Mouse (Mus musculus) olfactory bulb, adult 2 months (tissue): Measurements from ENCODE around the gene Hcn3. TPM values are rescaled to one million over a fixed set of nuclear protein-coding genes. Genes with fewer than 3 reads are reported as not detected.

Experiments used
- H3K27ac ChIP-seq: fragments of 200-500 bp; 2 replicates; pipeline ENCODE4 v1.5.1; 2012; ENCODE audit warnings: low read depth, low read length; ENCODE audit not compliant: insufficient read depth
- H3K4me1 ChIP-seq: fragments of 200-500 bp; 2 replicates; pipeline ENCODE4 v1.6.1; 2012; ENCODE audit warnings: low read length; ENCODE audit not compliant: control insufficient read depth, insufficient read depth
- H3K4me3 ChIP-seq: fragments of 200-500 bp; 2 replicates; pipeline ENCODE4 v1.5.1; 2012; ENCODE audit warnings: mild to moderate bottlenecking, low read depth, low read length, moderate library complexity; ENCODE audit not compliant: insufficient read depth
- CTCF ChIP-seq: fragments of 200-500 bp; IDR thresholded peaks from 2 replicates; pipeline ENCODE4 v1.5.1; 2012; ENCODE audit warnings: low read depth, mild to moderate bottlenecking, low read length, moderate library complexity; ENCODE audit not compliant: insufficient read depth
- POLR2A ChIP-seq: fragments of 200-500 bp; IDR thresholded peaks from 2 replicates; pipeline ENCODE4 v1.6.1; 2012; ENCODE audit warnings: mild to moderate bottlenecking, low read depth, low read length, moderate library complexity; ENCODE audit not compliant: insufficient read depth
- WGBS: fragments of 180-500 bp; shearing (Covaris S2); methylation state at CpG from one replicate; pipeline ENCODE4 v1.1.7; 2018; 5-methylcytosine and 5-hydroxymethylcytosine counted together
- polyA plus RNA-seq: library from polyadenylated mRNA; stranded (reverse); fragments of >200 nt; gene quantifications from 2 replicates; pipeline ENCODE4 v1.2.4, GENCODE M21; 2012; ENCODE audit warnings: low replicate concordance; ENCODE audit not compliant: missing spikeins, insufficient read depth, insufficient read length

Gene Hcn3
- polyA plus RNA-seq, 1 experiment: not detected

- Histone ChIP-seq H3K4me3 (no peak overlapping the region), H3K27ac (no peak overlapping the region), H3K4me1 (no peaks in the 10 kb centered on the region)
- no peak for TF ChIP-seq POLR2A
- no peak for TF ChIP-seq CTCF
- 13% methylated on average over 2 of the region's 2 CpGs for WGBS
Observed at GRCm38 (mm10) chr3:89115522-89115921, 44.5 kb downstream of the Hcn3 start.

- TF ChIP-seq POLR2A (no peak), CTCF (no peak)
- 93% methylated on average over 4 of the region's 4 CpGs for WGBS
- no peaks in the 10 kb centered on the region for H3K4me1 ChIP-seq
- H3K4me3 ChIP-seq: no peak overlapping the region
- no peak overlapping the region for H3K27ac ChIP-seq
Observed at GRCm38 (mm10) chr3:89113058-89113457, 46.9 kb downstream of the Hcn3 start.

GRCm38 (mm10) chr3:89108146-89108545 lies 51.9 kb downstream of the Hcn3 start:
- Histone ChIP-seq H3K4me1 (no peaks in the 10 kb centered on the region), H3K27ac (no peak overlapping the region), H3K4me3 (no peak overlapping the region)
- 65% methylated on average over 1 of the region's 1 CpGs for WGBS
- no peak for TF ChIP-seq CTCF
- no peak for TF ChIP-seq POLR2A

GRCm38 (mm10) chr3:89107545-89107944 lies 52.5 kb downstream of the Hcn3 start:
- Histone ChIP-seq H3K4me3 (no peak overlapping the region), H3K27ac (no peak overlapping the region), H3K4me1 (no peaks in the 10 kb centered on the region)
- no peak for TF ChIP-seq POLR2A
- TF ChIP-seq CTCF: no peak
- WGBS: 65% methylated on average over 3 of the region's 3 CpGs

GRCm38 (mm10) chr3:89106881-89107280 lies 53.1 kb downstream of the Hcn3 start:
- no peak overlapping the region for H3K4me3 ChIP-seq
- H3K27ac ChIP-seq: no peak overlapping the region

GRCm38 (mm10) chr3:89103291-89103595 lies 56.8 kb downstream of the Hcn3 start:
- 80% methylated on average over 4 of the region's 4 CpGs for WGBS
- Histone ChIP-seq H3K4me3 (no peak overlapping the region), H3K4me1 (peaks cover 7% of the 10 kb centered on the region), H3K27ac (no peak overlapping the region)
- TF ChIP-seq POLR2A (no peak), CTCF (no peak)

More at GRCm38 (mm10) chr3:89106881-89107280, 53.1 kb downstream of the Hcn3 start:
- TF ChIP-seq POLR2A (no peak), CTCF (no peak)
- H3K4me1 ChIP-seq: no peaks in the 10 kb centered on the region

GRCm38 (mm10) chr3:89102495-89103290 lies 57.3 kb downstream of the Hcn3 start:
- Histone ChIP-seq H3K27ac (no peak overlapping the region), H3K4me3 (no peak overlapping the region), H3K4me1 (peaks cover 7% of the 10 kb centered on the region)
- TF ChIP-seq CTCF: no peak
- no peak for TF ChIP-seq POLR2A
- 59% methylated on average over 12 of the region's 12 CpGs for WGBS

GRCm38 (mm10) chr3:89101812-89102494 lies 58.0 kb downstream of the Hcn3 start, which contains the start of gene Fdps:
Gene Fdps, minus strand, starts transcription at chr3:89101959.
- TF ChIP-seq POLR2A (peak; percentile 43; the same call in 1 of the 2 replicates), CTCF (no peak)
- H3K27ac ChIP-seq: peak within 1 kb of the TSS; percentile 10; the same call in 1 of the 2 replicates
- WGBS: under 1% methylated on average over 26 of the region's 26 CpGs

GRCm38 (mm10) chr3:89101459-89101811 lies 58.6 kb downstream of the Hcn3 start:
- Histone ChIP-seq H3K27ac (peak overlapping the region; percentile 10; the same call in 1 of the 2 replicates), H3K4me1 (peaks cover 7% of the 10 kb centered on the region), H3K4me3 (peak overlapping the region; percentile 68)
- WGBS: under 1% methylated on average over 19 of the region's 19 CpGs
- TF ChIP-seq POLR2A: no peak
- no peak for TF ChIP-seq CTCF

More at GRCm38 (mm10) chr3:89101812-89102494, 58.0 kb downstream of the Hcn3 start, which contains the start of gene Fdps:
- Histone ChIP-seq H3K4me1 (peaks cover 7% of the 10 kb centered on the region), H3K4me3 (peak within 1 kb of the TSS; percentile 68)
